Mouse (Mus musculus) ovary, postnatal 36 days (tissue): Measurements from ENCODE around the gene Cux1.
"Not testable (repeated sequence)": the region's sequence is repeated elsewhere in the genome, so short reads cannot be mapped to it uniquely, and the experiment has no call there.

ENCODE experiments used
- DNase-seq: peaks from one replicate; pipeline ENCODE4 v3.0.0; 2022; ENCODE audit warnings: low spot score, mixed read lengths

The Cux1 gene

GRCm38 (mm10) chr5:136473337-136473736, 94.0 kb downstream of the Cux1 start:
- DNase-seq: no peak

- no peak for DNase-seq
These were observed 94.4 kb downstream of the Cux1 start for GRCm38 (mm10) chr5:136472846-136473245.

DNA sequence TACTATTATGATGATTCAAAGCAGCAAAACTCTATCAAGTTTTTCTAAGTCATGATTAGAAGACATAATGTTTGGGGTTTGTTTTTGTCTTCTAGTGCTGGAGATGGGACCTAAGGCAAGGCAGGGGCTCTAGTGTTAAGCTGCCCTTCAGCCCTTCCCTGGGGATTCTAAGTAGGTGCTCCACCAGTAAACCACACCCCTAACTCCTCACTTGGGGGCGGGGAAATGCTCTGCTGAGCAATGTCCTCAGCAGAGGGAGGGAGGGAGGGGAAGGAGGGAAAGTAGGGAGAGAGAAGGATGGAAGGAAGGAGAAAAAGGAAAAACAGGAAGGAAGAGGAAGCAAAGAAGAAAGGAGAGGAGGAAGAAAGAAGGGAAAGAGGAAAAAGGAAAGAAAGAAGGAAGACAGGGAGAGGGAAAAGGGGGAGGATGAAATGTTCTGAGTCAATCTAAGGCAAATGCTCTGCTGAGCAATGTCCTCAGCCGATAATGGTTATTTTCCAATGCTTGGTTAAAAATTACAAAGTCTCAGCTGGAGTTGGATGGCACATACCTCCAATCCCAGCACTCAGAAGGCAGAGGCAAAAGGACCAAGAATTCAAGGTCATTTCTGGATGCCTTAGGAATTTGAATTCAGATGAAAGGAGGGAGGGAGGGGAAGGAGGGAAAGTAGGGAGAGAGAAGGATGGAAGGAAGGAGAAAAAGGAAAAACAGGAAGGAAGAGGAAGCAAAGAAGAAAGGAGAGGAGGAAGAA, 96.1 kb downstream of the Cux1 start:
- DNase-seq: not testable (repeated sequence)

DNA sequence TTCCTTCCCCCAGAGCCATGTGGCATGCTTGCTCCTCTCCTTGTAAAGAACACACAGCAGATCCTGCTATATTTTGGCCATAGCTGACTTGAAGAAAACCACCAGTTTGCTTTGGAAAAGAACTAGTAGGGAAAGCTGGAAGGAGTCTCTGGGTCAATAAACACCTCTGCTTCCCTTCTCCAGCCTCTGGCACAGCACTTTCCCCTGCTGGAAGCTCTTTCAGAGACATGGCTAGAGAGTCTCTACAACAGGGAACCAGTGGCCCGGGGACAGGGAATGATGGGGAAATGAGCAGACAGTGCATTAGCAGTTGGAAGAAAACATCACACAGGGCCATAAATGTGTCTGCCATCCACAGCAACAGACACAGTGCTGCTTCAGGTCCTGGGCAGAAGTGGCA, 98.0 kb downstream of the Cux1 start:
- no peak for DNase-seq

- peak; percentile 72 for DNase-seq
These were observed 99.8 kb downstream of the Cux1 start for GRCm38 (mm10) chr5:136467360-136467999.

DNA sequence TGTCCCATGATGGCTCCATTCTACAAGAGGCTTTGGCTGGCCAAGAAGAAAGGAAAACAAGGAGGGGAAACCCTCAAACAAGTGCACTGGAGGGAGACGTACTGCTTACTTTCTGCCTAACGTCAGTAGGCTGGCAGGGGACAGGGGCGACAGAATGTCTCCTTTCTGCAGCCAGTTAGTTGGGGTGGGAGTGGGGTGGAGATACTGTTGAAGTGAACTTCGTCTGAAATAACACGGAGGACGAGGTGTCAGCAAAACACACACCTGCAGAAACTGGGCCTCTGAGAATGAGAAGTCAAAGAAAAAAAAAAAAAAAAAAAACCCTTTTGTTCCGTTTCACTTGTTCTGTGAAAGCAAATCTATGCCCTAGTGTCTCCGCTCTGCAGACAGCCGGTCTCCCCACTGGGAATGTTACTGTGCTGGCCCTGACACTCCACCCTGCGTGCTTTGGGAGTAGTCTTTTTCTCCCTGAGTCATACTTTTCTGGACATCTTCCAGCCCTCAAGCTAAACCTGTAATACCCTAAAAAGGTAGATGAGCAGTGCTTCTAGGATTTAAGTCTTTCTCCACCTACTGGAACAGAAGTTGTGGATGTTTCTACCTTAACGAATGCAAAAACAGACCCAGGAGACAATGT, 101.4 kb downstream of the Cux1 start:
- DNase-seq: no peak

- no peak for DNase-seq
These were observed 101.9 kb downstream of the Cux1 start for GRCm38 (mm10) chr5:136465366-136465765.

GRCm38 (mm10) chr5:136464849-136465248, 102.4 kb downstream of the Cux1 start:
- no peak for DNase-seq

DNA sequence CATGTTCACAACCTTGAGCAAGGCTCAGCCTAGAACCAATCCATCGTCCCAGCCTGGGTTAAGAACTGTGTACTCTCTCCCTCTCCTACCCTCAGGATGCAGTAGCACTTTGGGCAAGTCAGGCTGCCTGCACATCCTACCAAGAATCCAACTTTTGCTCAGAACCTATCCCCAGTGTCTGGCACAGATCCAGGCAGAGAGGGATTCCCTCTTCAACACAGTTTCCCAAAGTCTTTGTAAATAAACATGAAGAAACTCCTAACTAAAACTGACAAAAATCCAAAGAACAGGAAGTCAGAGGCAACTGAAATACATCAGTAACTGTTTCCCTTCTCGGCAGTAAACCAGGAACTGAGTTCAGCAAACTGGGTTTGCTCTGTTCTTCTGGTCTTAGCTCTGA, 103.2 kb downstream of the Cux1 start:
- no peak for DNase-seq

- DNase-seq: no peak
These were observed 104.7 kb downstream of the Cux1 start for GRCm38 (mm10) chr5:136462613-136463012.

GRCm38 (mm10) chr5:136459901-136460300, 107.4 kb downstream of the Cux1 start:
- no peak for DNase-seq

- no peak for DNase-seq
These were observed 108.3 kb downstream of the Cux1 start for GRCm38 (mm10) chr5:136458893-136459499.

- no peak for DNase-seq
These were observed 109.0 kb downstream of the Cux1 start for GRCm38 (mm10) chr5:136458102-136458863.

- DNase-seq: no peak
These were observed 110.9 kb downstream of the Cux1 start for GRCm38 (mm10) chr5:136456395-136456794.

- no peak for DNase-seq
These were observed 114.6 kb downstream of the Cux1 start for GRCm38 (mm10) chr5:136452681-136453080.

DNA sequence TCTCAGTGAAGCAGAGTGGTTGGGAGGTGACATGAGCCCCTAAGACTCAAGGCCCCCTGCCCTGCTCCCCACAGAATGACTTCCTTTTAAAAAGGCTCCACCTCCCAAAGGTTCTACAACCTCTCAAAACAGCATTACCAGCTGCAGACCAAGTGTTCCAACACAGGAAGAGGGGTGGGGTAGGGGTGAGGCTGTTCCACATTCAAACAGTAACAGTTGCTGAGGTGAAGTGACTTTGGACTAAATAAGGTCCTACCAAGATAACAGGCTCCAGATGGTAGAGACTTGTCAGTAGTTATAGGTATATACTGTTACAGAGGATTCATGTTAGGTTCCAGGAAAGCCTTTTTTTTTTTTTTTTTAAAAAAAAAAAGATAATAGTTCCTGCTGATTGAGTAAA, 117.5 kb downstream of the Cux1 start:
- no peak for DNase-seq

GRCm38 (mm10) chr5:136445967-136446366, 121.3 kb downstream of the Cux1 start:
- DNase-seq: no peak

DNA sequence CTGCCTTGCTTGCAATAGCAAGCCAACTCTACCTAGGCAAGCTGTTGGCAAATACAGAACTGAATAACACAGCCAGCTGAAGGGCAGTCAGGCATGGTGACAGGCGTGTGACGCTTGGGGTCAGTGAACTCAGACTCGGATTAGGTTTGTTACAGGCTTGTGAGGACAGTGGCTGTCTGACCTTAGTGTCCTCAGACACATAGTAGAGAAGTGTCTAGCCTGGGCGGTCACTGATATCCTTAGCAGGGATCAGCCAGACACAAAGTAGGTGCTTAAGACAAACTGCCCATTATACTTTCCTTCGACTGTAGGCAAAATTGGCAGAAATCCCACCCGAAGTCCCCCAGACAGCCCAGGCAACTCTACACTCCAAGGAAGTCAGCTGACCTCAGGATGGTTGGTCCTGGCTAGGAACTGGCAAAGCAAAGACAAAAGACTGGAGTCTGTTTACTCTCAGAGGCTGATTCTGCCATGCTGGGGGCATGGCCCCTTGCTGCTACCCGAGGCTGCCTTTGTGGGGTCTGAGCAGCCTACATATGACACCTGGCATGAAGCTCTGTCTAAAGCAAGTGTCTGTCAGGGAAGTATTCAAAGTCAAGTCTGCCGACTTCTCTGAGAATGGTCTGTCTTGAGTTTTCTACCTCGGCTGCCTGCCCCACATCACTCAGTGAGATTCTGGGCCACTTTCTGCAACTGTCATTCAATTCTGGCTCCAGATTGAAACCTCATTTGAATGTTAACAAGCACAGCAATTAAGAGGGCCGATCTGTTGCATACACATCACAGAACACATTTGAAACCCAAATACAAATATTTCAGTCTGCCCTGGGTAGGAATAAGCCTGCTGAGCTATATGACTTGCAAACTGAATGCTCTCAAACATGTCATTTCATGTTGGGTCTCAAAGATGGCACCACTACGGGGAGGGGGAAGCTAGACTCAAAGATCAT, 124.8 kb downstream of the Cux1 start:
- DNase-seq: no peak

DNA sequence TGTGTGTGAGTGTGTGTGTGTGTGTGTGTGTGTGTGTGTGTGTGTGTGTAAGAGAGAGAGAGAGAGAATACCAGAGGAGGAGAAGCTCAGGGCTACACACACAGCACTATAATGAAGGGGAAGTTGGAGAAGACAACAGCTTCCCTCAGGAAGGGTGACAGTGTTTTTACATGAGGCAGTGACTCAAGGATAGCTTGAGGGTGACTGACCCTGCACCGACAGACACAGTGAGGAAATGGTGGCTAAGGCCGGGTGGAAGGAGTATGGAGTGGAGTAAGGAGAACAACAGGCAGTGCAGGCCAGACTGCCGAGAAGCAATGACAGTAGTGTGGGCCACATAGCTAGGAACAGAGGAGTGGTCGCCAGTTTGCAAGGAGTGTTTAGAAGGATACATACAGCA, 137.6 kb downstream of the Cux1 start:
- DNase-seq: no peak

- peak; percentile 15 for DNase-seq
These were observed 138.7 kb downstream of the Cux1 start for GRCm38 (mm10) chr5:136428498-136429060.
